Mouse (Mus musculus): ENCODE data around the gene Krt222. TPM values are rescaled to one million over a fixed set of nuclear protein-coding genes. Genes with fewer than 3 reads are reported as not detected.

Krt222 gene
- polyA plus RNA-seq (2015; fragmentation: Nextera tagmentation; extraction: Ambion mirVana) = 0.81 and 1.5 TPM in 2 replicates

DNA sequence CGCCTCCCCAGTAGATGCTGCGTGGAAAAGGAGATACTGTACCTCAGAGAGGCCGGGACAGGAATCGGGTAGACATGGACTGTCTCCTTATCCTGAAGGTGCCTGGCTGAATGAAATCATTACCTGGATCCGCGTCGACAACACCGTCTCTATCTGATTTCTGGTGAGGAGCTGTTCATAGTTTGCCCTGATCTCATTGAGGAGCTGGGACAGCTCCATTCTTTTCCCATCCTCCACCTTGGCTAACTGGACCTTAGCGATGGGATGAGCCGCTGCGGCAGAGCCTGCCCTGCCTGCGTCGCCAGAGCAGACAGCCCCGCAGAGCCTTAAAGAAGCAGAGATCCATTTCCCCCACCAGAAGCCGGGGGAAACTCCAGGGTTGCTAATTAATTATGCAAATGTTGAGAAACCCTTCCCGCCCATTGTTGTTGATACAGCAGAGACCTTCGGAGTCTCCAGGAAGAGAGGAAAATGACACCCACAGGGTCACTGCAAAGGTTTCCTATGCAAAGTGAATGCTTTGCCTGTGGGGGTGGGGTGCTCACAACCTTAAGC lies at the start of gene Krt222:
Krt222 (minus strand) TSS at position 266 of the 555 bp plus-strand sequence.

GRCm38 (mm10) chr11:99284833-99285312 lies 41.0 kb upstream of the Krt222 start, which contains the start of gene Krt24:
TSS of gene Krt24 (minus strand) at chr11:99285262.

DNA sequence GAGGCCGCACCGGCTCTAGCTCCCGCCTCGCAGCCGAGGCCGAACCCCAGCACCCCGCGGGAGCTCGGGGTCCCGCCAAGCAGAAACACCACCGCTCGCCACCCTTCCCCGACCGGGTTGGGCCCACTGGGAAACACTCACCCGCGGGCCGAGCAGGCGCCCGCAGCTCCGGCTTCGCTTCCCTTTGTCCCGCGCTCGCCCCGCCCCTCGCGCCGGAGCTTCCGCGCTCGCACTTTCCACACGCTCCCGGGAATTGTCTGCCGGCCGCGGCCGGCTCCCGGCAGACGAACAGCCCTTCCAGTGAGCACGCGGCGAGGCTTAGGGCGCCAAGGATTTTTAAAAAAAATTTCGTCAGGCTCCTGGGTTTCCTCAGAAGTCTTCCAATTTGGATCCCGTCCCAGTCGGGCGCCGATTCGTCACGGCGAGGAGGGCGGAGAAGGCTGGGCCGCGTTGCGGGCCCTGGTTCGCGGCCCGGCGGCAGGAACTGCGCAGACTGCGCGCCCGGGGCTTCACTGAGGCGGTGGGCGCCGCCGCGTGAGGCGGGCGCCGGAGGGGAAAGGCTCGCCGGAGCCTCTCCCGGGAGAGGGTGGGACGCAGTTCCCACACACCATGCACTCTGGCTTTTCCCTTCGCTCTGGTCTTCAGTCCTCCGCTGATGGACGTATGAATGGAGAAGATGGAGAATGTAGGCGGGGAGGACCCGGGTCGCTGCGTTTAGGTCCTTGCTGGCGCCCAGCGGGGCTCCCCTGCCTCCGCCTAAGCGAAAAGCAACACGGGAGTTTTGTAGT lies 13.4 kb downstream of the Krt222 start, which contains the start of gene Smarce1:
Smarce1 (minus strand) TSS at position 757 of the 788 bp plus-strand sequence.

Other genes starting within 250 kb of the Krt222 start
- 35.2 and 36.7 TPM in 2 replicates for gene Top2a, start 219.9 kb downstream of the Krt222 start, polyA plus RNA-seq (2015; fragmentation: Nextera tagmentation; extraction: Ambion mirVana)
- 300 and 425 TPM in 2 replicates for gene Igfbp4, start 202.8 kb downstream of the Krt222 start, polyA plus RNA-seq (2015; fragmentation: Nextera tagmentation; extraction: Ambion mirVana)
- 0.06 and 0.09 TPM in 2 replicates for gene Tns4, start 154.8 kb downstream of the Krt222 start, polyA plus RNA-seq (2015; fragmentation: Nextera tagmentation; extraction: Ambion mirVana)
- 0.21 and 0.23 TPM in 2 replicates for gene Ccr7, start 89.0 kb downstream of the Krt222 start, polyA plus RNA-seq (2015; fragmentation: Nextera tagmentation; extraction: Ambion mirVana)
- 107 and 113 TPM in 2 replicates for gene Smarce1, start 13.1 kb downstream of the Krt222 start, polyA plus RNA-seq (2015; fragmentation: Nextera tagmentation; extraction: Ambion mirVana)
- gene Krt24, start 41.2 kb upstream of the Krt222 start, polyA plus RNA-seq (2015; fragmentation: Nextera tagmentation; extraction: Ambion mirVana) = not detected in 2 replicates
- gene Krt25, start 78.9 kb upstream of the Krt222 start, polyA plus RNA-seq (2015; fragmentation: Nextera tagmentation; extraction: Ambion mirVana) = not detected in 2 replicates
- gene Krt26, start 93.9 kb upstream of the Krt222 start, polyA plus RNA-seq (2015; fragmentation: Nextera tagmentation; extraction: Ambion mirVana) = not detected in 2 replicates
- gene Krt27, start 107.0 kb upstream of the Krt222 start, polyA plus RNA-seq (2015; fragmentation: Nextera tagmentation; extraction: Ambion mirVana) = not detected in 2 replicates
- not detected in 2 replicates for gene Krt28, start 130.8 kb upstream of the Krt222 start, polyA plus RNA-seq (2015; fragmentation: Nextera tagmentation; extraction: Ambion mirVana)
- gene Krt10, start 145.3 kb upstream of the Krt222 start, polyA plus RNA-seq (2015; fragmentation: Nextera tagmentation; extraction: Ambion mirVana) = 12.9 and 155 TPM in 2 replicates
- 2.1 TPM in 1 of 2 replicates, not detected in the other for gene Krt12, start 178.2 kb upstream of the Krt222 start, polyA plus RNA-seq (2015; fragmentation: Nextera tagmentation; extraction: Ambion mirVana)
- gene Krt20, start 194.1 kb upstream of the Krt222 start, polyA plus RNA-seq (2015; fragmentation: Nextera tagmentation; extraction: Ambion mirVana) = 0.13 TPM in 1 of 2 replicates, not detected in the other
- gene Krt23, start 249.1 kb upstream of the Krt222 start, polyA plus RNA-seq (2015; fragmentation: Nextera tagmentation; extraction: Ambion mirVana) = 3.5 TPM in 1 of 2 replicates, not detected in the other

All from skeletal muscle tissue, postnatal 0 days (tissue).